Mouse (Mus musculus) hindbrain, embryonic 12.5 days (tissue): Measurements from ENCODE around the gene Asprv1. TPM values are rescaled to one million over a fixed set of nuclear protein-coding genes. Genes with fewer than 3 reads are reported as not detected.

ENCODE experiments used
- ATAC-seq: fragments of 200-750 bp; cut with Nextera tagmentation; 2 replicates; pipeline ENCODE4 v1.8.0; 2017; ENCODE audit warnings: moderate TSS enrichment; ENCODE audit not compliant: low FRiP score
- H3K27ac ChIP-seq: fragments of 300-500 bp; sonication (generic); 2 replicates; pipeline ENCODE4 v1.5.1; 2016; ENCODE audit warnings: mild to moderate bottlenecking
- H3K27me3 ChIP-seq: fragments of 300-500 bp; sonication (generic); 2 replicates; pipeline ENCODE4 v1.6.1; 2016; ENCODE audit warnings: mild to moderate bottlenecking
- H3K36me3 ChIP-seq: fragments of 300-500 bp; sonication (generic); 2 replicates; pipeline ENCODE4 v1.6.1; 2016; ENCODE audit warnings: mild to moderate bottlenecking
- H3K4me1 ChIP-seq: fragments of 300-500 bp; sonication (generic); 2 replicates; pipeline ENCODE4 v1.6.1; 2016
- H3K4me2 ChIP-seq: fragments of 300-500 bp; sonication (generic); replicated peaks from 2 replicates; pipeline ENCODE4 v1.6.1; 2016; ENCODE audit warnings: mild to moderate bottlenecking
- H3K4me3 ChIP-seq: fragments of 300-500 bp; sonication (generic); 2 replicates; pipeline ENCODE4 v1.5.1; 2016; ENCODE audit warnings: mild to moderate bottlenecking
- H3K9ac ChIP-seq: fragments of 300-500 bp; sonication (generic); 2 replicates; pipeline ENCODE4 v1.6.1; 2016; ENCODE audit warnings: mild to moderate bottlenecking, moderate library complexity
- H3K9me3 ChIP-seq: fragments of 300-500 bp; sonication (generic); replicated peaks from 2 replicates; pipeline ENCODE4 v1.6.1; 2016; ENCODE audit warnings: mild to moderate bottlenecking
- WGBS: fragments of 180-500 bp; shearing (Covaris S2); methylation state at CpG from one replicate; pipeline ENCODE4 v1.1.7; 2016; 5-methylcytosine and 5-hydroxymethylcytosine counted together
- polyA plus RNA-seq: library from polyadenylated mRNA; unstranded; fragments of >200 nt; fragmentation: Nextera tagmentation; extraction: Ambion mirVana; gene quantifications from 2 replicates; pipeline ENCODE4 v1.2.1, GENCODE M21; 2016

Gene Asprv1
- polyA plus RNA-seq, result 0.39 and 0.67 TPM in 2 replicates

DNA sequence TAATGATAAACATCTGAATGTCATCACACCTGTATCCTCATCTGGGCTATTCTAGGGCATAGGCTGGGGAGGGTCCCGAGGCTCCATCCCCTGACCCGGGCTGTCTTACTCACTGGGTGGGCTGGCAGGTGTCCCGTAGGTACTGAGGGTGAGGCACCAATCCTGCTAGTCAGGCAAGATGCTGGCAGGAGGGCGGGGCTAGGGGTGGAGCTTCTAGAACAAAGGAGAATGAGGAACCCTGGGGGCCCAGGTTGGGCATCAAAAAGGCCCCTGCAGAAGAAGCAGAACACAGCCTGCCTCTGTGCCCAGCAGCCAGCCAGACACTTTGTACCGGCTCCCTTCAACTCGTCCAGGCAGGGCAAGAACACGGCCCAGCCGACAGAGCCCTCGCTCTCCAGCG is at the start of gene Asprv1:
Gene Asprv1, plus strand, starts transcription at position 219 of the 400 bp plus-strand sequence.
- ATAC-seq, result no peak
- no peaks in the 10 kb centered on the region for H3K9me3 ChIP-seq
- H3K4me1 ChIP-seq, result 0 out of 2 replicates have a peak, but pooled peaks cover 5% of the 10 kb centered on the region
- no peaks in the 10 kb centered on the region for H3K36me3 ChIP-seq
- no peak within 1 kb of the TSS for H3K4me3 ChIP-seq
- H3K27me3 ChIP-seq, result no peaks in the 10 kb centered on the region
- 51% methylated on average over 10 of the region's 10 CpGs for WGBS
- no peak within 1 kb of the TSS for H3K9ac ChIP-seq
- no peak within 1 kb of the TSS for H3K4me2 ChIP-seq
- no peak within 1 kb of the TSS for H3K27ac ChIP-seq

DNA sequence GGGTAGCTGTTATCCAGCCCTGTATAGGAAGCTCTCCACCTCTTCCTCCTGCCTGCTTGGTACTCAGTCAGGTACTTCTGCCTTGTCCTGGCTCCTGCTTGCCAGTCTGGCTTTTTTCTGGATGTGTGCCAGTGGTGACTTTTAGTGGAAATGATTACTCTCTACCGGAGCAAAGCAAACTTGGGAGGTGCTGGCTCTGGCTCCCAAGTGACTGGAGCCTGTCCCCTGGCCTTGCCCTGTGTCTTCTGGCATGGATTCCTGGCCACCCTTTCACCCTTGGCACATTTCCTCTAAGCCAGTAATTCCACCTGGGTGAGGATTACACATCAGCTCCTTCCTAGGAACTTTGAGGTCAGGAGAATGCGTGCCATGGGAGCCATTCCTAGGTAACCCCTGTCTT is 49.6 kb upstream of the Asprv1 start:
- no peak overlapping the region for H3K4me2 ChIP-seq
- no peaks in the 10 kb centered on the region for H3K4me1 ChIP-seq
- WGBS, result 82% methylated on average over 2 of the region's 2 CpGs
- H3K27ac ChIP-seq, result no peak overlapping the region
- H3K27me3 ChIP-seq, result no peaks in the 10 kb centered on the region
- ATAC-seq, result no peak
- H3K9me3 ChIP-seq, result no peaks in the 10 kb centered on the region
- no peak overlapping the region for H3K4me3 ChIP-seq
- no peak overlapping the region for H3K9ac ChIP-seq
- no peaks in the 10 kb centered on the region for H3K36me3 ChIP-seq

DNA sequence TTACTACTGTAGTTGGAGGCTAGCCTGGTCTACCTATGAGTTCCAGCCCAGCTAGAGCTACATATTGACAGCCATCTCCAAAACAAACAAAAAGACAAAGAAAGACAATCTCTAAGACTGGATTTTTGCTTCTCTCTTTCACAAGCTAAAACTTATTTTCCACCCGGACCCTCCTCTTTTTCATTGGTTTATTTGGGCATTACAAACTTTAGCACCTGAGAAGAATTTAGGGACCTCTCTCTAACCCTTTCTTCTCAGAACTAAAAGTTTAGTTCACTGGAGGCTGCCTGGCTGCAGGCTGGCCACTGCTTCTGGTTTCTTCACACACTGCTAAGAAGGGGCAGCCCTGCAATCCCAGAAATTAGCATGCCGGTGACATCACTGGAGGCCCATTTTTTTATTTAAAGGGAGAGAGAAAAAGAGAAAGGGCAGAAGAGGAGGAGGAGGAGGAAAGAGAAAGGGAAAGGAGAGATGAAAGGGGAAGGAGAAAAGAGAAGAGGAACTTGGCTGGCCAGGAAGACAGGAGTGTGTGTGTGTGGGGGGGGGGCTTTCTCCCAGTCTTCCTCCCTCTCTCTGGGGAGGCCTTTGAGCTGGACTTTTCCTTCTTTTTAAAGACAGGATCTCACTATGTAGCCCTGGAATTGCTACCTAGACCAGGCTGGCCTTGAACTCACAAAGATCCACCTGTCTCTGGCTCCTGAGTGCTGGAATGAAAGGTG is 48.7 kb upstream of the Asprv1 start:
- Histone ChIP-seq H3K4me2 (no peak overlapping the region), H3K4me3 (no peak overlapping the region), H3K4me1 (peaks cover 3% of the 10 kb centered on the region), H3K9me3 (no peaks in the 10 kb centered on the region), H3K27ac (no peak overlapping the region), H3K27me3 (no peaks in the 10 kb centered on the region), H3K36me3 (no peaks in the 10 kb centered on the region), H3K9ac (no peak overlapping the region)
- 63% methylated on average over 2 of the region's 2 CpGs for WGBS
- no peak for ATAC-seq

DNA sequence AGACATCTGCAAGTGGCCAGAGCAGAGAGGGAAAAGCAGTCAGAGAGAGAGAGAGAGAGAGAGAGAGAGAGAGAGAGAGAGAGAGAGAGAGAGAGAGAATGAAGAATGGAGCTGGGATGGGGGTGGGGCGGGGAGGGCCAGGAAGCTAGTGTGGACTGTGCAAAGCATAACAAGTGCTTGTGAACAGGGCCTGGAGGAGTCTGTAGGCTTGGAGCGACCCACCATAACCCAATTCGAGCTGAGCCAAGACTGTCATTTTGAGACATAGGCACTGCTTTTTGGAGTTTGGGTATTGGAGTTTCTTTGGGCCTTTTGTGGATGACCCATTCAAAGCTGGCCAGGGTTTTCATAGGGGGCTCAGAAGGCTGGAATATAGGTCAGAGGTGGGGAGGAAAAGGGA is 48.0 kb upstream of the Asprv1 start:
- no peaks in the 10 kb centered on the region for H3K27me3 ChIP-seq
- H3K9ac ChIP-seq, result no peak overlapping the region
- no peak overlapping the region for H3K27ac ChIP-seq
- H3K4me3 ChIP-seq, result no peak overlapping the region
- no peaks in the 10 kb centered on the region for H3K36me3 ChIP-seq
- no peak overlapping the region for H3K4me2 ChIP-seq
- H3K4me1 ChIP-seq, result peaks cover 10% of the 10 kb centered on the region
- no peak for ATAC-seq
- WGBS, result 76% methylated on average over 2 of the region's 3 CpGs
- H3K9me3 ChIP-seq, result no peaks in the 10 kb centered on the region

DNA sequence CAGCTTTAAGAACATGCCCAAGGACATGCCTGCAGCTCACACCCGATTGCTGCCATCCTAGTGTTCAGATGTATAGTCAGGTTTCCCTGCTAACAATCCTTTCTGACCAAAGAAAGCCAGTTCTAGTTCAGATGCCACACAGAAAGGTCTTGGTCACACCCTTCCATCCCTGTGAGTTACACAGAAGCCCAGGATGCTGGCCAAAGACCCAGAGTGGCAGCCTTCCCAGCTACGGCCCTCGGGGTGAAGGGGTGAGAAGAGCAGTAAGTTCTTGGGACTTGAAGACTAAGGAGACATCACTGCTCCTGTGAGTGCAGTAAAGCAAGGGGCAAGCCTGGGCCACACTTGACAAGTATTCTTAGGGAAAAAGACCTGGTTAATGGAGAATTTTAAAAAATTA is 44.8 kb upstream of the Asprv1 start:
- ATAC-seq, result no peak
- no peak overlapping the region for H3K27ac ChIP-seq
- H3K27me3 ChIP-seq, result no peaks in the 10 kb centered on the region
- no peaks in the 10 kb centered on the region for H3K9me3 ChIP-seq
- 91% methylated on average over 3 of the region's 3 CpGs for WGBS
- H3K4me1 ChIP-seq, result peaks cover 19% of the 10 kb centered on the region
- no peak overlapping the region for H3K9ac ChIP-seq
- H3K4me3 ChIP-seq, result no peak overlapping the region
- H3K4me2 ChIP-seq, result no peak overlapping the region
- no peaks in the 10 kb centered on the region for H3K36me3 ChIP-seq

DNA sequence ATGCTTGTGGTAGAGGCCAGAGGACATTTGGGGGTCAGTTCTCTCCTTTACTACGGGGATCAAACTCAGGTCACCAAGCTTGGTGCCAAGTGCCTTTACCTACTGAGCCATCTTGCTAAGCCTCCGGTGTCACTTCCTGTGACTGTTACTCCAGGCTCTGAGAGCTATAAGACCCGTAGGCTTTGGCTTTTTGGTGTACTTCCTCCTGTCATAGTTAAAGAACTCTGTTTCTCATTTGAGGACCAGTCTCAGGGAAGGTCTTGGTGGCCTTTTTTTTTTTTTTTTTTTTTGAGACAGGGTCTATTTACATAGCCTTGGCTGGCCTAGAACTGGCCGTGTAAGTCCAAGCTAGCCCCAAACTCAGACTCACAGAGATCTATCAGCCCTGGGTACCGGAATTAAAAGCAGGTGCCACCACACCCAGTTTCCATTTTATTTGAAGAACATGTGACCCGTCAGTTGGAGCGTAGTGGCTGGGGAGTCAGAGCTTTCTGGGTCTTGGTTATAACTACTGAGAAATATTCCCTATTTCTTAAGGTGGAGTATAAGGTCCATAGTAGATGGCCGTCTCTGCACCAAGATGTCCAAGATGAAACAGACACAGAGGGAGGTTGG is 44.3 kb upstream of the Asprv1 start:
- Histone ChIP-seq H3K27ac (no peak overlapping the region), H3K4me1 (peaks cover 19% of the 10 kb centered on the region), H3K9ac (no peak overlapping the region), H3K9me3 (no peaks in the 10 kb centered on the region), H3K27me3 (no peaks in the 10 kb centered on the region), H3K36me3 (no peaks in the 10 kb centered on the region), H3K4me3 (no peak overlapping the region), H3K4me2 (0 out of 2 replicates have a peak overlapping the region, but pooled peaks have one; percentile 53)
- WGBS, result 90% methylated on average over 8 of the region's 8 CpGs
- no peak for ATAC-seq

DNA sequence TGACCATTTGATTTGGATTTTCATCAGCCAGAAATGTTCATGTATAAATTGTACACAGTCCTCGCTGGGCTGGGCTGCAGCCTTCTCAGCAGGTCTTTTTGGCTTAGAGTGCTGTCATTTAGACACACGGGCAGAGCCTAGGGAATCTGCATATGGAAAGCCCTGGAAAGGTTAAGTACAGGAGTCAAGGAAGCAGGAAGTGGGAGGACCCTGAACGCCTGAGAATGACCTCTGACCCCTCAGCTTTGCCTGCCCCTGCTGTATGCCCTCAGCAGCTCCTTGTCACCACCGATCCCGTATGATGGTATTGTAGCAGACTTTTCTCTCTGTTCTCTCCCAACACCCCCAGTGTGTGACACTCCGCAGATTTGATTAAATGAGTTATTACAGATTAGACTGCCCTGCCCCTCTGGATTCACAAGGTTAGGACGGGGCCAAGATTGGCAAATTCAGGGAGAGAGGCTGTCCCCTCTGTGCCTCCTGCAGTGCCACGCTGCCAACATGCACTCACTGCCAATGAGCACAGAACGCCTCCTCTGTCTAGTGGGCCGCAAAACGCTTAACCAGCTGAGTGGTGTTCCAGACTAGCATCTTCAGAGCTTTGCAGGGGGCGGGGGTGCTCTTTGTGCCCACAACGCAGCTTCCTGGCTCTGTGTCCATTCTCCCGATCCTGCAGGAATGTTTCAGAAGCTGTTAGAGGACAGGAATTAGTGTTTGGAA is 43.5 kb upstream of the Asprv1 start:
- no peaks in the 10 kb centered on the region for H3K27me3 ChIP-seq
- no peaks in the 10 kb centered on the region for H3K9me3 ChIP-seq
- H3K9ac ChIP-seq, result peak overlapping the region; percentile 48
- peak; percentile 67 for ATAC-seq
- H3K27ac ChIP-seq, result peak overlapping the region; percentile 90
- H3K36me3 ChIP-seq, result no peaks in the 10 kb centered on the region
- 38% methylated on average over 14 of the region's 14 CpGs for WGBS
- peaks cover 19% of the 10 kb centered on the region for H3K4me1 ChIP-seq
- H3K4me2 ChIP-seq, result peak overlapping the region; percentile 53
- peak overlapping the region; percentile 25 for H3K4me3 ChIP-seq

DNA sequence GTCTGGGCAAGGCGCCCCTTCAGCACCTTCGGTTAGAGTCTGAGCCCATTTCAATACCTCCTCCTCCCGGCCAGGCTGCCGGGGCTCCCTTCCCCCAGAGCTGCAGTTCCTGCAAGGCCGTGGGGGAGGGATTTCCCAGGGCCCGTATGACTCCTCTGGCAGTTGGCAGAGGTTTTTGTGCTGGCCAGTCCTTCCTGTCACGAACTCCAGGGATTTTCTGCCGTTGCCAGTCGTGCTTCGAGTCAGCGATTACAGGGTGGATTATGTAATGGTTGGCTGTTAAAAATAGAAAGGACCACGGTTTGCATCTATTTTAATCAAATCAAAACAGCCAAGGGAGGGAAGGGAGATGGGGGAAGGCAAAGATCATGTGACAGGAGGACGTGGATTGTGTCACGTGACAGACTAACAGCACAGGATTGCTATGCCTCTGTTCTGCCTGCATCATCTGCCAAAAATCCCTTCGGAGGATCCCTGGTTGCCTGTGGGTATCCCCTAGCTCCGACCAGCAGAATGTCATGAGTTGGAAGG is 42.8 kb upstream of the Asprv1 start:
- Histone ChIP-seq H3K4me3 (peak overlapping the region; percentile 25), H3K4me2 (peak overlapping the region; percentile 53), H3K9me3 (no peaks in the 10 kb centered on the region), H3K36me3 (no peaks in the 10 kb centered on the region), H3K4me1 (peaks cover 19% of the 10 kb centered on the region), H3K9ac (peak overlapping the region; percentile 48), H3K27ac (peak overlapping the region; percentile 90), H3K27me3 (no peaks in the 10 kb centered on the region)
- ATAC-seq, result peak; percentile 88
- WGBS, result 19% methylated on average over 16 of the region's 16 CpGs

DNA sequence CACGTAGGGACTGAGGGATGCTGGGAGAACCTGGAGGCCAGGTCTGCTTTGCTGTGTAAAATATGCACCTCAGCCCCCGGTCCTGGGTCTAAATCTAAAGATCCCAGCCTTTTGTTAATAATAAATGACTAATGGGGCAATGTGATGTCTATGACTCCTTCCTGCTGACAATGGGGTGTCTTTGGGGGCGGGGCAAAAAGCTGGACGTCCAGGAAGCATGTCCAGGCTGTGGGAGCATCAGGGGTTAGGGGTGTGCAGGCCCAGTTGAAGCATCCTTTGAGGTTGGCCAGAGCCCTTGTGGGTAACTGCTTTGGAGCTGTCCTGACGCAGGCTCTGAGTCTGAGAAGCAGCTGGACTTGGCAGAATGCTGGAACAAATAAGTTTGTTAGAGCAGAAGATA is 41.9 kb upstream of the Asprv1 start:
- H3K9me3 ChIP-seq, result no peaks in the 10 kb centered on the region
- 64% methylated on average over 5 of the region's 5 CpGs for WGBS
- no peak overlapping the region for H3K27ac ChIP-seq
- ATAC-seq, result no peak
- no peak overlapping the region for H3K4me2 ChIP-seq
- no peaks in the 10 kb centered on the region for H3K36me3 ChIP-seq
- no peaks in the 10 kb centered on the region for H3K27me3 ChIP-seq
- no peak overlapping the region for H3K4me3 ChIP-seq
- peaks cover 19% of the 10 kb centered on the region for H3K4me1 ChIP-seq
- no peak overlapping the region for H3K9ac ChIP-seq

DNA sequence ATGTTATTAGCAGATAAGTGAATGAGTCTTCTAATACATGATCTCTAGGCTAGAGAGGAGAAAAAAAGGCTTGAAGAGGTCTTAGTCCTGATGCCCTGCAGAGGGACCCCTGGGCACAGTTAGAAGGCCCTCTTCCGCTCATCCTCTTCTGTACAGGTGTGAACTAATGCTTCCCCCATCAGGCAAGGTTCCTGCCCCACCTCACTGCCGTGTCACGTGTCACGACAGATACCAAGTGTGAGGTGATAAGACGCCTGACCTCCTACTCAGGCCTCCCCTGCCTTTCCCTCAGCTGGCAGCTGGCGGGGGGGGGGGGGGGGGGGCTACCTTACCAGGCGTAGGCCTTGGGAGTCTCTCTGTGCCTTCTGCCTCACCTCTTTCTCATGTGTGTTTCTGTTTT is 39.5 kb upstream of the Asprv1 start:
- Histone ChIP-seq H3K4me1 (peaks cover 19% of the 10 kb centered on the region), H3K36me3 (no peaks in the 10 kb centered on the region), H3K9me3 (no peaks in the 10 kb centered on the region), H3K4me3 (no peak overlapping the region), H3K4me2 (no peak overlapping the region), H3K27ac (no peak overlapping the region), H3K9ac (no peak overlapping the region), H3K27me3 (no peaks in the 10 kb centered on the region)
- ATAC-seq, result no peak
- WGBS, result 73% methylated on average over 6 of the region's 7 CpGs

DNA sequence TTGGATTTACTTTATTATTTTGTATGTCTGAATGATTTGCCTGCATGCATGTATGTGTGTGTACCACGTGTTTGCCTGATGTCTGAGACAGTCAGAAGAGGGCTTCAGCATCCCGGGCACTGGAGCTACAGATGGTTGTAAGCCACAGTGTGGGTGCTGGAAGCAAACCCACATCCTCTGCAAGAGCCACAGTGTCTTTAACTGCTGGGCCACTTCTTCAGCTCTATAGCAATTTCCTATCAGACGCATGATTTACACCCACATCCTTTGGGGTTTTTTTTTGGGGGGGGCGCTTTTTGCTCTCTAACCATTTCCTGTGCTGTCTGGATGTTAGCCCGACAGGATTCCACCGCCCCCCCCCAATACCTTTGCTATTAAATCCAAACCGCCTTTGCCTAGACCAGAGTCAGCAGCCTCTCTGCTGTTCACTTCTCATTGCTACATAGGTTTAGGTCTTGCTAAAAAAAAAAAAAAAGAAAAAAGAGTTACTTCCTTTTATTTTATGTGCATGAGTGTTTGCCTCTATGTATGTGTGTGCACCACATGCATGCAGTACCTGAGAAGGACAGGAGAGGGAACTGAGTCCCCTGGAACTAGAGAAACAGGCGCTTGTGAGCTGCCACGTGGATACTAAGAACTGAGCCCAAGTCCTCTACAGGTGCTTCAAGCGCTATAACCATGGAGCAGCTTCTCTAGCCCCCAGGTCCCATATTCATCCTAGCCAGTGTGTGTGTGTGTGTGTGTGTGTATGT is 34.6 kb upstream of the Asprv1 start:
- no peaks in the 10 kb centered on the region; the same call in 1 of the 2 replicates for H3K27me3 ChIP-seq
- H3K4me2 ChIP-seq, result no peak overlapping the region
- no peak overlapping the region for H3K4me3 ChIP-seq
- H3K4me1 ChIP-seq, result no peaks in the 10 kb centered on the region
- no peaks in the 10 kb centered on the region for H3K36me3 ChIP-seq
- no peak overlapping the region for H3K9ac ChIP-seq
- no peak for ATAC-seq
- no peak overlapping the region for H3K27ac ChIP-seq
- 87% methylated on average over 10 of the region's 10 CpGs for WGBS
- H3K9me3 ChIP-seq, result no peaks in the 10 kb centered on the region

DNA sequence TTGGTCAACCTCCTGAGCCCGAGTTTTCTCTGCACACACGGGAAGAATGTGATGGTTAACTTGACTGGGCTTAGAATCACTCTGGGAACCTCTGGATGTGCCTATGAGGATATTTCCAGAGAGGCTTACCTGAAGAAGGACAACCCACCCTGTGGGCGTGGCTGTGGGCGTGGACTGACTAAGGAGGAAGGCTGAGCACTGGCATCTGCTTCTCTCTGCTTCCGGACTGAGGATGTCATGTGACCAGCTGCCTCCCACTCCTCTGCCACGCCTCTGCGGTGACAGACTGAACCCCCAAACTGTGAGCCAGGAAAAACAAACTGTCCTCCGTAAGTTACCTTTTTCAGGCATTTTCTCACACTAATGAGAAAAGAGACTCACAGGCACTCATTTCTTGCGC is 33.3 kb upstream of the Asprv1 start:
- H3K27me3 ChIP-seq, result no peaks in the 10 kb centered on the region; the same call in 1 of the 2 replicates
- H3K27ac ChIP-seq, result no peak overlapping the region
- peak overlapping the region; percentile 33 for H3K4me2 ChIP-seq
- no peaks in the 10 kb centered on the region for H3K9me3 ChIP-seq
- ATAC-seq, result no peak
- H3K9ac ChIP-seq, result no peak overlapping the region
- 20% methylated on average over 9 of the region's 9 CpGs for WGBS
- H3K36me3 ChIP-seq, result no peaks in the 10 kb centered on the region
- no peak overlapping the region for H3K4me3 ChIP-seq
- H3K4me1 ChIP-seq, result no peaks in the 10 kb centered on the region
